Mouse (Mus musculus) testis, postnatal 10 days (tissue): ENCODE data around the gene Egln3.

Source experiments
- DNase-seq: peaks from one replicate; pipeline ENCODE4 v3.0.0; 2021; ENCODE audit warnings: low spot score

Egln3 gene

GRCm38 (mm10) chr12:54162637-54163131 is 41.0 kb downstream of the Egln3 start:
- no peak for DNase-seq

GRCm38 (mm10) chr12:54161468-54162202 is 42.0 kb downstream of the Egln3 start:
- DNase-seq, result no peak

- DNase-seq, result no peak
Measured at GRCm38 (mm10) chr12:54160279-54160678, 43.4 kb downstream of the Egln3 start.

GRCm38 (mm10) chr12:54154771-54155170 is 48.9 kb downstream of the Egln3 start:
- DNase-seq, result no peak

- DNase-seq, result no peak
Measured at GRCm38 (mm10) chr12:54146943-54147556, 56.6 kb downstream of the Egln3 start.
